Mouse (Mus musculus): ENCODE data around the gene Dnm3.

DNA sequence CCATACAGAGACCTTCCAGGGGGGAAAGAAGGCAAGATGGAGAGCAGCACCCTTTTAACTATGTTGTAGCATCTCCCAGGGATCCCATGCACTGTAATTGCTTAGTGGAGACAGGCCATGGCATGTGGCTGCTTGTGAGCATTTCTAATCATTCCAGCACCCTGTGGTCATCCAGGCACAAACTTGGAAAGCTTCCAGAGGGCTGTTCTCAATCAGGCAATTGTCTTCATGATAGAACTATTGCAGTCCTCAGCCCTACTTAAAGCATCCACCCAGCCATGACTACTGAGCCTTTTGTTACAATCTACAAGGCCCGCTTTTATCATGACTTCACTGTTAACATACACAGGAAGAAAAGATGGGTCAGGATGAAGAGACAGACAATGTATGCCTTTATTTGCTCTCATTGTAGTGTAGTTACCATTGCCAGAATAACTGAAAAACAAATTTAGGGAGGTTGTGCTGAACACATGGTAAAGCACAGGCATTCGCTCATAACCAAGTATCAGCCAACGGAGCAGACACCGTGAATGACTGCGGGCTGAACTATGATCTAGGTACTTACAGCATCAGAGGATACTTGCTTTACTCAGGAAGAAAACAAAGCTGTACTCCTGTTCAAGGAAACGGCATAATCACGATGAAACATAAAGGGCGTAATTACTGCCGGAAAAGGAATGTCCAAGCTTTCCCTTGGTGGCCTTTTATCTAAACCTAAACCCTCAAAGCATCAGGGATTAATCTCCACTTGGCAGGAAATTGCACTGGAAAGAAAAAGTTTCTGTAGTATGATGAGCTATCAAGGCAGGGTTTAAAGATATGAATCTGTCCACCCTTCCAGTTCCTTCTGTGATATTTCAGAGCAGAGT is 280.8 kb downstream of the Dnm3 start:
- TF ChIP-seq POLR2A (IDR thresholded peaks at IDR 0.05; ENCODE audit: insufficient read length, low read depth) (no peak), MAX (IDR thresholded peaks at IDR 0.05; ENCODE audit: low read depth) (no peak), POLR2AphosphoS2 (IDR thresholded peaks at IDR 0.05; ENCODE audit: insufficient read length, low read depth) (no peak), MYOD1 (IDR thresholded peaks at IDR 0.05; ENCODE audit: control insufficient read depth in 1 of 3, insufficient read length in 2 of 3, low read depth in 2 of 3) (no peak), CEBPB (IDR thresholded peaks at IDR 0.05; ENCODE audit: insufficient read depth, poor library complexity, severe bottlenecking) (no peak), TCF3 (IDR thresholded peaks at IDR 0.05; ENCODE audit: insufficient read length, low read depth) (no peak), USF1 (IDR thresholded peaks at IDR 0.05; ENCODE audit: low read depth) (no peak), E2F4 (IDR thresholded peaks at IDR 0.05; ENCODE audit: insufficient read depth) (no peak)
